Mouse (Mus musculus) macrophage (primary cell): ENCODE measurements around the gene Ankrd52. TPM values are rescaled to one million over a fixed set of nuclear protein-coding genes. Genes with fewer than 3 reads are reported as not detected.

Source experiments
- H3K27ac ChIP-seq: fragments of 350-480 bp; formaldehyde crosslinking; 2 replicates; pipeline ENCODE4 v1.9.0; 2021
- H3K36me3 ChIP-seq: fragments of 350-480 bp; formaldehyde crosslinking; 2 replicates; pipeline ENCODE4 v1.9.0; 2021; ENCODE audit errors: inconsistent target
- H3K4me3 ChIP-seq: fragments of 350-480 bp; formaldehyde crosslinking; 2 replicates; pipeline ENCODE4 v1.9.0; 2021; ENCODE audit errors: inconsistent target
- H3K79me2 ChIP-seq: fragments of 350-480 bp; formaldehyde crosslinking; 2 replicates; pipeline ENCODE4 v1.9.0; 2021; ENCODE audit errors: inconsistent target
- WGBS: methylation state at CpG from one replicate; pipeline ENCODE4 v1.1.7; 2026; ENCODE audit warnings: inconsistent platforms; ENCODE audit not compliant: missing documents; 5-methylcytosine and 5-hydroxymethylcytosine counted together
- polyA plus RNA-seq: library from polyadenylated mRNA; stranded (reverse); fragments of 250-400 nt; gene quantifications from 3 replicates; pipeline ENCODE4 v1.2.4, GENCODE M21; 2018; ENCODE audit warnings: inconsistent platforms

Ankrd52 gene
- polyA plus RNA-seq, 1 experiment from 2014 or later, result 26.0 TPM

DNA sequence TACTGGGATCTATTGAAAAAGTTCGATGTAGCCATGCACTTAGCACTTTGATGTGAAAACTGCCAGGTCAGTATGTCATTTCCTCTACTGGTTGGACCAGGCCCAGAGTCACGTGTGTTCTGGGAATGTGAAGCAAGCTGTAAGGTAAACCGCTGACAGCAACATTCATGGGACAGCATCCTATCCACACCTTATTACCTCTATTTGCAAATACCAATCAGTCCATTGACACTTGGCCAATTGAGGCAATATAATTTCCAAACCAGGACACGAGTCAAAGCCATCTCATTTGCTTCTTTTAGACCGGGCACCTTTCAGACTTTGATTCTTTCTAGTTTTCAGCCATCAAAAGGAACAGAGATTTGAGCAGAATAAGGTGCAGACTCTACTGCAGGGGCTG is 52.1 kb downstream of the Ankrd52 start:
- Histone ChIP-seq H3K79me2 (peaks cover 95% of the 10 kb centered on the region), H3K27ac (no peak overlapping the region), H3K36me3 (peaks cover 49% of the 10 kb centered on the region), H3K4me3 (no peak overlapping the region)
- 94% methylated on average over 5 of the region's 5 CpGs for WGBS

DNA sequence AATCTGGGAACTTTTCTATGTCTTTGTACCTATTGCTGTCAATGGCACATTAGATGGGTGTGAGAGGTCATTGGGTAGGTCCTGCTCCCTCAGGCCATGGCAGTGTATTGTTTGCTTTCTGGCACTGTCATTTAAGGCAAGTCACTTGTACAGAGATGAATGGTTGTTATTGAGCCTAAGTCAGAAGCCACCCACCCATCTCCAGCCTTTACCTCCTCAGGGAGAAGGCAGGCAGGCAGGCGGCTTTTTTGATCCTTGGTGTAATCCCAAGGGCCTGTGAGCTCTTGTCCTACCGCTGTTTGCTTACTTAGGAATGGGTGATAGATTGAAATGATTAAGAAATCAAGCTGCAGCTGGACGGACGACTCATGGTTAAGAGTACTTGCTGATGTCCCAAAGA is 52.5 kb downstream of the Ankrd52 start:
- H3K79me2 ChIP-seq, result peaks cover 95% of the 10 kb centered on the region
- no peak overlapping the region for H3K27ac ChIP-seq
- 99% methylated on average over 4 of the region's 4 CpGs for whole genome bisulfite sequencing
- H3K4me3 ChIP-seq, result no peak overlapping the region
- H3K36me3 ChIP-seq, result peaks cover 49% of the 10 kb centered on the region

DNA sequence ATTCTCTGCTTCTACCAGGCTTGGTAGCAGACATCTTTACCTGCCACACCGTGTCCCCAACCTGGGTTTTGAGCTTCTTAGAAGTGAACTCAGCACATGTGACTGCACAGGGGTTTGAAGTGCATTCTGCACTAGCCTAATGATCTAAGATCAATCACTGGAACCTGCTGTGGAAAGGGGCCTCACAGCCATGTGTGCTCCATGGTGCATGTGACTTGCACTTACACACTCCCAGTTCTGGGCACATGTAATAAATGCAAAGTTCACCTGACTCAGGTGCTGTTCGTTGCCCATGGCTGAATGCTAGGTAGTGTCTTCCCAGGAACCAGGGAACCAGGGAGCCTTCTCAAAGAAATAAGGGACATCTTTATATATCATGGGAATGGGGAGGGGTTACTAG is 56.5 kb downstream of the Ankrd52 start:
- Histone ChIP-seq H3K27ac (no peak overlapping the region), H3K36me3 (peaks cover 77% of the 10 kb centered on the region)
- 90% methylated on average over 2 of the region's 2 CpGs for WGBS

DNA sequence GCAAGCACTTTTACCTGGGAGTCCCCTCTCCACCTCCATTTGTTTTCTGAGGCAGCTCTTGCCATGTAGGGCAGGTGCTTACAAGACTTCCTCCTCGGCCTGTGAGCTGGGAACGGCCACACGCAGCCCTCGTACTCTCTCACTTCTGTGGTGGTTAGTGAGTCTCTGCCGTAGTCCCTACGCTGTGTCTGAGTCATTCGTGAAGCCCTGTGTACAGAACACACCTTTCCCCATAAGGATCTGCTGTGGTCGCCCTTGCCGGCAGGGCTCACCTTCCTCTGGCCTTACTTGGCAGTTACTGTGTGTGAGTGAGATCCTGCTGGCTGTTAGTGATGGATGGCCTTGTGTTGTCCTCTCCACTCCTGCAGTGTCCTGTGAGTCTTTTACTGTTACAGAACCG is 57.8 kb downstream of the Ankrd52 start:
- H3K4me3 ChIP-seq, result no peak overlapping the region
- H3K27ac ChIP-seq, result no peak overlapping the region
- peaks cover 77% of the 10 kb centered on the region for H3K36me3 ChIP-seq
- H3K79me2 ChIP-seq, result peaks cover 57% of the 10 kb centered on the region
- WGBS, result 49% methylated on average over 10 of the region's 10 CpGs

More for the DNA sequence above, 56.5 kb downstream of the Ankrd52 start:
- Histone ChIP-seq H3K79me2 (peaks cover 69% of the 10 kb centered on the region), H3K4me3 (no peak overlapping the region)

DNA sequence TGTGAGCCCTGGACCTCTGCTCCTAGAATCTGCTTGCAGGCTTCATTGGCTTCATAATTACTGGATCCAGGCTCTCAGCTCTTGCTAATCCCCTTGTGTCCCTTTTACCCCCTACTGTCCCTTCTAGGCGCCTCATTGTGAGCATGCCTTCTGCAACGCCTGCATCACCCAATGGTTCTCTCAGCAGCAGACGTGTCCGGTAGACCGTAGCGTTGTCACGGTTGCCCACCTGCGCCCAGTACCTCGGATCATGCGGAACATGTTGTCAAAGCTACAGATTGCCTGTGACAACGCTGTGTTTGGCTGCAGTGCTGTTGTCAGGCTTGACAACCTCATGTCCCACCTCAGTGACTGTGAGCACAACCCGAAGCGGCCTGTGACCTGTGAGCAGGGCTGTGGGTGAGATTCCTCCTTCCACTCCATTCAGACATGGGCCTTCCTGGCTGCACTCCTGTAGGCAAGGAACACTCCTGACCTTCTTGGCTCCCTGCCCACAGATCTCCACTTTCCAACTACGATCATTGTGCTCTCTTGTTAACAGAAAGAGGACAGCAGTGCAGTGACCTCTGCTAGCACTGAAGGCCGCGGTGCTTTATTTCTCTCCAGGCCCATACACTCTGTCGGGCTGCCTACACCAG is 58.4 kb downstream of the Ankrd52 start:
- WGBS, result 93% methylated on average over 11 of the region's 17 CpGs
- H3K36me3 ChIP-seq, result peaks cover 76% of the 10 kb centered on the region
- peaks cover 51% of the 10 kb centered on the region for H3K79me2 ChIP-seq
- H3K4me3 ChIP-seq, result no peak overlapping the region
- H3K27ac ChIP-seq, result no peak overlapping the region

DNA sequence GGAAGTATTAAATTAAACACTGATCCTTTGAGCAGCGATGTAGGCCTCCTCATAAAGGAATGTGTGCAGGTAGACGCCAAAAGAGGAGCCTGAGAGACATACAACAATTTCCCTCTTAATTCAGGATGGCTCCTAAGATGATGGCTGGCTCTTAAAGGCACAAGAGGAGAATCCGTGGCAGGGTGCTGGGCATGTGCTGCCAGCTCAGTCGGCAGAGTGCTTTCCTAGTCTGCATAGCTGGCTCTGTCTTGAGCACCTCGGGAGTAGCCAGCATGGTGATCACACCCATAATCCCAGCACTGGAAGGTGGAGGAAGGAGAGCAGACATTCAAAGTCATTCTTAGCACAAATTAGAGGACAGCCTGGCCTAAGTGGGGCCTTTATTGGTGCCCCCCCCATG is 59.0 kb downstream of the Ankrd52 start:
- Histone ChIP-seq H3K4me3 (no peak overlapping the region), H3K79me2 (peaks cover 45% of the 10 kb centered on the region), H3K36me3 (peaks cover 77% of the 10 kb centered on the region), H3K27ac (no peak overlapping the region)
- 94% methylated on average over 5 of the region's 5 CpGs for WGBS

DNA sequence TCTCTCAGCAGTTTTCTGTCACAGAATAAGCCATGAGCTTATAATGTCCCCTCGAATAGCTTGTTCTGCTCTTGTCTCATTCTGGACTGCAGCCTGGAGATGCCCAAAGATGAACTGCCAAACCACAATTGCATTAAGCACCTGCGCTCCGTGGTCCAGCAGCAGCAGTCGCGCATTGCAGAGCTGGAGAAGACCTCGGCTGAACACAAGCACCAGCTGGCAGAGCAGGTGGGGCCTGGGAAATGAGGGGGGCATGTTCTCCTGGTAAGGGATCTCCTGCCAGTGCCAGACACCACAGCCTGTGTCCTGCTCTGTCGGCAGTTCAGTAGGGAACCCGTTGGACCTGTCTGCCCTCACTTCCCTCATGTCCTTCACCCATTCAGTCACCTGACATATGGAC is 59.5 kb downstream of the Ankrd52 start:
- 80% methylated on average over 8 of the region's 8 CpGs for WGBS
- peaks cover 78% of the 10 kb centered on the region for H3K36me3 ChIP-seq

DNA sequence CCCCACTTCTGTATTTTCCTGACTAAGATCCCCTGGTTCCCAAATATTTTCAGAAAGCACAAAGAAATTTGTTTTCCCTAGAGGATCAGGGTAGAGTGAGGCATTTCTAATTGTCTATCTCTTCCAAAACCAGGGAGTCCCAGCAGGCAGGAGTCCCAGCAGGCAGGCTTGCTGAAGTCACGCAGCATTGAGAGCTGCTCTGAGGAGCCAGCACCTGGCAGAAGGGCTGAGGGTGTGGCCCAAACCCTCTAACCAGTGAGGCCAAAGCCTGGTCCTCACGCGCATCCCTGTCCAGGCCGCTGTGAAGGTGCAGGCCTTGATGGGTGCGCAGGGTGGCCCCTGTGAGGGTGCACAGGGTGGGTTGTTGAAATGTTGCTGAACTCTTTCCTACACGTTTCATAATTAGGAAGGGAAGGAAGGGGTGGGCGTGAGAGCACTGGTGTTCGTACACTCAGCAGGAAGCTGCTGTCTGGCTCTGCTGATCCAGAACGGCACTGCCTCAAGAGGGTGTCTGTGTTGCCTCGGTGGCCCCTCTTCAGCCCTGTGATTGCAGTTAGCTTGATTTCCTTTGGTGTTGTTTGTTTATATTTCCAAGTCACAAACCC is 61.9 kb downstream of the Ankrd52 start:
- H3K79me2 ChIP-seq, result peaks cover 19% of the 10 kb centered on the region
- H3K4me3 ChIP-seq, result no peak overlapping the region
- H3K27ac ChIP-seq, result no peak overlapping the region
- WGBS, result 55% methylated on average over 10 of the region's 10 CpGs
- peaks cover 71% of the 10 kb centered on the region for H3K36me3 ChIP-seq

More for the DNA sequence above, 59.5 kb downstream of the Ankrd52 start:
- Histone ChIP-seq H3K27ac (no peak overlapping the region), H3K4me3 (no peak overlapping the region), H3K79me2 (peaks cover 40% of the 10 kb centered on the region)

DNA sequence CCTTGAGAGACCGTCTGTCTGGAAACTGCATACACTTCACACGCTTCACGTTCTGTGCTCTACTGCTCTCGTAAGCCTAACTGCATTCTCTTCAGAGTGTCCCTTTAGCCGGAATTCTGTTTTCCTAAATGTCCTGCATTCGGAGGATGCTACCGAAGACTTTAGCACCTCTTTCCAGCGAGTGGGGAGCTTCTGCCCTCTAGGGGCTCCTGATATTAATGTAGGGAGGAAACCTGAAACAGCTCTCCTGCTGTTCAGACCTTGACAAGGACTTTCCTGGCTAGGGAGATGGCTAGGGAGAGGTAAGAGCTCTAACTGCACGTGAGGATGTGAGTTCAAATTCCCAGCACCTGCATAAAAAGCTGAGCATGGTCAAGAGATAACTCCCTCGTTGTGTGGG is 63.5 kb downstream of the Ankrd52 start:
- Histone ChIP-seq H3K36me3 (peaks cover 62% of the 10 kb centered on the region), H3K27ac (no peak overlapping the region), H3K4me3 (no peak overlapping the region), H3K79me2 (peaks cover 3% of the 10 kb centered on the region; the same call in 1 of the 2 replicates)
- 70% methylated on average over 10 of the region's 10 CpGs for WGBS

DNA sequence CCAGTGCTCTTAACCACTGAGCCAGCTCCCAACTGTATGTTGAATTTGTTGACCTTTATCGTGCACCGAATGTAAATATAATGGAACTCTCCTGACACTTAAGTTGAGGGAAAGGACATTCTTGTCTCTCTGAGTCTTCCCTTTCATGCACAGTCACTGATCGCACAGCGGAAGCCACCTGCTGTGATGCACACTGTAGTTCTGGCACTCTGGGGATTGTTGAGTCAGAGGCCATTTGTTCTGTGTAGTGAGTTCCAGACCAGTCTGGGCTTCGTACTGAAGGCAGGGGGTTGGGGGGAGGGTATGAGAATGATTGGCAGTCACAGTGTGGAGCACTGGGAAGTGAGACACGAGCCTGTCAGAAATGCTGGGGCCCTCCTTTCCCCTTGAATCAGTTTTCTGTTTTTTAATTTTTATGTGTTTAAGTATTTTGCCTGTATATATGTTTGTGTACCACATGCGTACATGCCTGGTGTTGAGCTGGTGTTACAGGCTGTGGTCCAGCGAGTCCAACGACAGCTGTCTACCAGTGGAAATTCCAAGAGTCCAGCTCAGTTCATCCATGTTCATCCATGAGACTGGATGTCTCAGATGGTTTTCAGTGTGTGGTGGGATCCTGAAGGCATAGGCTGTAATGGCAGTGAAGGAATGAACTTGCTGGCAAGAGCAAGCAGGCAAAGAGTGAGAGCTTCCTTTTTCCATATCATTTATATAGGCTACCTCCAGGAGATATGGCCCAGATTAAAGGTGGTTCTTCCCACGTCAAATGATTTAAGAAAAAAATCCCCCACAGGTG is 64.6 kb downstream of the Ankrd52 start:
- WGBS, result 96% methylated on average over 9 of the region's 10 CpGs

DNA sequence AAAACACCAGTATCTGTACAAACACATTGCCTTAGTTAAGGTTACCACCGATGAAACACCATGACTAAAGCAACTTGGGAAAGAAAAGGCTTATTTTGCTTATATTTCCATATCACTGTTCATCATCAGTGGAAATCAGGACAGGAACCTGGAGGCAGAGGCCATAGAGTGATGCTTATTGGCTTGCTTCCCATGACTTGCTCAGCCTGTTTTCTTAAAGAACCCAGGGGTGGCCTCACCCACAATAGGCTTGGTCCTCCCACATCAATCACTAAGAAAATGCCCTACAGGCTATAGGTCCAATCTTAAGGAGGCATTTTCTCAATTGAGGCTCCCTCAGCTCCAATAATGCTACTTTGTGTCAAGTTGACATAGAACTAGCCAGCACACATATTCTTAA is 65.8 kb downstream of the Ankrd52 start:
- Histone ChIP-seq H3K79me2 (no peaks in the 10 kb centered on the region), H3K4me3 (no peak overlapping the region), H3K36me3 (peaks cover 41% of the 10 kb centered on the region), H3K27ac (no peak overlapping the region)
- WGBS, result 82% methylated on average over 1 of the region's 1 CpGs

More for the DNA sequence above, 64.6 kb downstream of the Ankrd52 start:
- H3K79me2 ChIP-seq, result no peaks in the 10 kb centered on the region
- H3K27ac ChIP-seq, result no peak overlapping the region
- H3K36me3 ChIP-seq, result peaks cover 51% of the 10 kb centered on the region
- no peak overlapping the region for H3K4me3 ChIP-seq

DNA sequence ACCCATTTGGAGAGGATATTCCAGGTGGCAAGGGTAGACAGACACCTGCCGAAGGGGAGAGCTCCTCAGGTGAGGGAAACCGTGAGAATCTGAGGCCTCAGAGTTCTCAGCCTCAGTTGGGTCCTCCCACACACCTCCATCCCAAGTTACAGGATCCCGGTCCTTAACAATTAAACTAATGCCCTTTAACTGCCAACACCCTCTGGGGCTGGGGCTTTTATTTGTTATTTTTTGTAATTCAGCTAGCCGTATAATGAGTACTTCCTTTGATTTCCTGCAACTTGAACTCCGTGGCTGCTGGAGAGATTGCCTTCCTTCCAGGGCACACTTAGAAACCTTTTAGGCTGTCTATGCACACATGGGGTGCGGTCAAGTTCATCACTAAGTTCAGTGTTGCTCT is 67.4 kb downstream of the Ankrd52 start:
- WGBS, result 76% methylated on average over 6 of the region's 6 CpGs
- Histone ChIP-seq H3K4me3 (no peak overlapping the region), H3K36me3 (peaks cover 25% of the 10 kb centered on the region; the same call in 1 of the 2 replicates), H3K79me2 (no peaks in the 10 kb centered on the region), H3K27ac (no peak overlapping the region)

DNA sequence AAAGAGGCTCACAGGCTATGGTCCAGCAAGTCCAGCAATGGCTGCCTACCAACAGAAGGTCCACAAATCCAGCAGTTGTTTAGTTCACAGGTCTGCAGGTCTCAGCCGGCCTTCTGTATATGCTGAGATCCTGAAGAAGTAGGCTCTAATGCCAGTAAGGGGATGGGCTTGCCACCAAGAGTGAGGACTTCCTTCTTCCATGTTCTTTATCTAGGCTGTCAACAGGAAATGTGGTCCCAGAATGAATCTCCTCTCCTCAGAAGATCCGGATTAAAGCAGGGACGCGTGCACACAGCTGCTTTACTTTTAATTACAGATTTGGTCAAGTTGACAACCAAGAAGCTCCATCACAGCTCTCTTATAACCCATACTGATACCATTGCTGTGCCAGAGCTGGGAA is 68.5 kb downstream of the Ankrd52 start:
- 39% methylated on average over 4 of the region's 4 CpGs for WGBS
- Histone ChIP-seq H3K79me2 (no peaks in the 10 kb centered on the region), H3K27ac (0 out of 2 replicates have a peak overlapping the region, but pooled peaks have one; percentile 7)

DNA sequence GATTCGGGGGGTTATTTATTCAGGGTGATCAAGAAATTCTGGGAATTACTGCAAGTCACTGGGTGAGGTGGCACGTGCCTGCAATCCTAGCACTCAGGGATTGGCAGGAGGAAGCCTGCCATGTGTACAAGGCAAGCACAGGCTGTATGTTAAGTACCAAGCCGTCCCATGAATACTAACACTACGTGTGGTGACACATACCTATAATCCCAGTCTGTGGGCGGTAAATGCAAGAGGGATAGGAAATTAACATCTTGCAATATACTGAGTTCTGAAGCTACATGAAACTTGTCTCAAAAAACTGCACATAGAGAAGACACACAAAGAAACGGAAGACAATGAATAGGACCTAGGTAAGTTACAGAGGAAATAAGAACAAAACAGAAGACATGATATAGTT is 74.1 kb downstream of the Ankrd52 start:
- Histone ChIP-seq H3K4me3 (no peak overlapping the region), H3K36me3 (no peaks in the 10 kb centered on the region), H3K27ac (no peak overlapping the region), H3K79me2 (no peaks in the 10 kb centered on the region)
- WGBS, result 96% methylated on average over 6 of the region's 6 CpGs

More for the DNA sequence above, 68.5 kb downstream of the Ankrd52 start:
- peaks cover 15% of the 10 kb centered on the region; the same call in 1 of the 2 replicates for H3K36me3 ChIP-seq
- H3K4me3 ChIP-seq, result no peak overlapping the region

DNA sequence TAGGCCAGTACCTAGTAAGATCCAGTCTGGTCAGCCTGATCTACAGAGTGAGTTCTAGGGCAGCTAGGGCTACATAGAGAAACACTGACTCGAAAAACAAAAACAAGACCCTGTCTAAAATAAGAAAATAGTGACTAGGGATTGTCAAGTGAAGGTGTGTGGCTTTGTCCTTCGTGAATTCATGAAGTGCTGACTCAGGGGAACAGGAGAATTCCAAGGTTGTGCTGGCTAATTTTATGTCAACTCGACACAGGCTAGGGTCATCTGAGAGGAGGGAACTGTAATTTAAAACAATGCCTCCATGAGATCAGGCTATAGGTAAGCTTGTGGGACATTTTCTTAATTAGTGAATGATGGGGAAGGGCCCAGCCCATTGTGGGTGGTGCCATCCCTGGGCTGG is 77.6 kb downstream of the Ankrd52 start:
- Histone ChIP-seq H3K36me3 (no peaks in the 10 kb centered on the region), H3K4me3 (no peak overlapping the region), H3K79me2 (no peaks in the 10 kb centered on the region), H3K27ac (no peak overlapping the region)
- WGBS, result 100% methylated on average over 3 of the region's 3 CpGs
